Mouse (Mus musculus): Measurements from ENCODE around the gene Armc9. TPM values are rescaled to one million over a fixed set of nuclear protein-coding genes. Genes with fewer than 3 reads are reported as not detected.

Gene Armc9
- polyA plus RNA-seq, 1 experiment from 2014 or later, result 19.1 TPM

DNA sequence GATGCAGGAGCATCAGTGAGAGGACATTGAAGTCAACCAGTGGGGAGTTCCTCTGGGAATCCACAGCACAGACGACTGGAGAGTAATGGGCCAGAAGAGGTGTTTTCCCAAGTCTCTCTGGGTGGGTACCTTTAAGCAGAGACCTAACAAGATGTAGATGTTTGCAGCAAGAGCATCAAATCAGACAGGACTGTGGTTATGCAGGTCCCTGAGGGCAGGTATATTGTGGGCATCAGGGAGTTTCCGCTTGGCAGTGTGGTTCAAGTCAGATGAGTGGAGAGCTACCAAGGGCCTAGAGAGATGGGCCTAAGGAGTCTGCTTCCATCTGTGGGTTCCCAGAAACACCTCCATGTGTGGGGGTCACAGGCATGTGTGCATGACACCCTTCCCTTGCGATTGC, 1.5 kb downstream of the Armc9 start:
- H3K27me3 ChIP-seq (ENCODE audit: control insufficient read depth, insufficient read depth, low read length), result no peaks in the 10 kb centered on the region
- 80% methylated on average over 3 of the region's 3 CpGs for WGBS
- ATAC-seq (ENCODE audit: insufficient read depth, low FRiP score), result no peak

GRCm38 (mm10) chr1:86156595-86156994, 2.0 kb downstream of the Armc9 start:
- ATAC-seq (ENCODE audit: insufficient read depth, low FRiP score), result no peak
- no peak overlapping the region for H3K4me3 ChIP-seq (replicated peaks; ENCODE audit: low read length)
- H3K4me2 ChIP-seq (ENCODE audit: low read depth, low read length), result no peak overlapping the region
- peaks cover 3% of the 10 kb centered on the region; the same call in 1 of the 2 replicates for H3K36me3 ChIP-seq (ENCODE audit: control insufficient read depth, insufficient read depth, low read length)
- peaks cover 13% of the 10 kb centered on the region for H3K4me1 ChIP-seq (ENCODE audit: control insufficient read depth, insufficient read depth, low read length)
- 86% methylated on average over 6 of the region's 6 CpGs for WGBS
- H3K27ac ChIP-seq (ENCODE audit: low read length), result no peak overlapping the region
- no peaks in the 10 kb centered on the region for H3K9me3 ChIP-seq (replicated peaks; ENCODE audit: control insufficient read depth, low read length)
- no peaks in the 10 kb centered on the region for H3K27me3 ChIP-seq (ENCODE audit: control insufficient read depth, insufficient read depth, low read length)
- H3K9ac ChIP-seq (ENCODE audit: low read length), result no peak overlapping the region

More for the DNA sequence above, 1.5 kb downstream of the Armc9 start:
- peaks cover 3% of the 10 kb centered on the region; the same call in 1 of the 2 replicates for H3K36me3 ChIP-seq (ENCODE audit: control insufficient read depth, insufficient read depth, low read length)
- H3K4me3 ChIP-seq (replicated peaks; ENCODE audit: low read length), result no peak overlapping the region
- no peak overlapping the region for H3K4me2 ChIP-seq (ENCODE audit: low read depth, low read length)
- no peaks in the 10 kb centered on the region for H3K9me3 ChIP-seq (replicated peaks; ENCODE audit: control insufficient read depth, low read length)
- H3K9ac ChIP-seq (ENCODE audit: low read length), result no peak overlapping the region
- H3K4me1 ChIP-seq (ENCODE audit: control insufficient read depth, insufficient read depth, low read length), result peaks cover 13% of the 10 kb centered on the region
- H3K27ac ChIP-seq (ENCODE audit: low read length), result no peak overlapping the region

DNA sequence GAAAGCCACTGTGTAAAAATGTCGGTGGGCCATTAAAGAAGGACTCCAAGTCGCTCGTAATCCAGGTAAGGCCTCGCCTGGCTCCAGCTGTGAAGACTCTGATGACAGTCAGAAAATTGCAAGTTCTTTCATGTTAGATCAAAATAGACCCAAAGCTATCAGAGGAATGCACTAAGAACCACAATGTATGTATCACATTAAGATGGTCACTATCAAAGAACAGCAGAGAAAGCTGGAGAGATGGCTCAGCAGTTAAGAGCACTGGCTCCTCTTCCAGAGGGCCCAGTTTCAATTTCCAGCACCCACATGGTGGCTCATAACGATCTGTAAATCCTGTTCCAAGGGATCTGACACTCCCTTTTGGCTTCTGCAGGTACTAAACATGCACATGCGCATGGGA, 5.5 kb downstream of the Armc9 start:
- WGBS, result 89% methylated on average over 6 of the region's 6 CpGs
- no peak overlapping the region for H3K4me2 ChIP-seq (ENCODE audit: low read depth, low read length)
- H3K4me1 ChIP-seq (ENCODE audit: control insufficient read depth, insufficient read depth, low read length), result peaks cover 6% of the 10 kb centered on the region; the same call in 1 of the 2 replicates
- H3K27me3 ChIP-seq (ENCODE audit: control insufficient read depth, insufficient read depth, low read length), result no peaks in the 10 kb centered on the region
- no peak for ATAC-seq (ENCODE audit: insufficient read depth, low FRiP score)
- H3K36me3 ChIP-seq (ENCODE audit: control insufficient read depth, insufficient read depth, low read length), result peaks cover 3% of the 10 kb centered on the region; the same call in 1 of the 2 replicates
- no peak overlapping the region for H3K4me3 ChIP-seq (replicated peaks; ENCODE audit: low read length)
- no peak overlapping the region for H3K27ac ChIP-seq (ENCODE audit: low read length)
- no peak overlapping the region for H3K9ac ChIP-seq (ENCODE audit: low read length)
- H3K9me3 ChIP-seq (replicated peaks; ENCODE audit: control insufficient read depth, low read length), result no peaks in the 10 kb centered on the region

GRCm38 (mm10) chr1:86160479-86160878, 5.9 kb downstream of the Armc9 start:
- no peak overlapping the region for H3K4me2 ChIP-seq (ENCODE audit: low read depth, low read length)
- H3K9ac ChIP-seq (ENCODE audit: low read length), result no peak overlapping the region
- 87% methylated on average over 5 of the region's 5 CpGs for WGBS
- peaks cover 3% of the 10 kb centered on the region; the same call in 1 of the 2 replicates for H3K36me3 ChIP-seq (ENCODE audit: control insufficient read depth, insufficient read depth, low read length)
- H3K4me3 ChIP-seq (replicated peaks; ENCODE audit: low read length), result no peak overlapping the region
- no peaks in the 10 kb centered on the region for H3K9me3 ChIP-seq (replicated peaks; ENCODE audit: control insufficient read depth, low read length)
- ATAC-seq (ENCODE audit: insufficient read depth, low FRiP score), result no peak
- H3K4me1 ChIP-seq (ENCODE audit: control insufficient read depth, insufficient read depth, low read length), result peaks cover 2% of the 10 kb centered on the region; the same call in 1 of the 2 replicates
- no peaks in the 10 kb centered on the region for H3K27me3 ChIP-seq (ENCODE audit: control insufficient read depth, insufficient read depth, low read length)
- H3K27ac ChIP-seq (ENCODE audit: low read length), result no peak overlapping the region

- Histone ChIP-seq H3K9ac (ENCODE audit: low read length) (no peak overlapping the region), H3K27ac (ENCODE audit: low read length) (no peak overlapping the region), H3K4me2 (ENCODE audit: low read depth, low read length) (no peak overlapping the region), H3K36me3 (ENCODE audit: control insufficient read depth, insufficient read depth, low read length) (peaks cover 3% of the 10 kb centered on the region; the same call in 1 of the 2 replicates), H3K4me1 (ENCODE audit: control insufficient read depth, insufficient read depth, low read length) (no peaks in the 10 kb centered on the region), H3K27me3 (ENCODE audit: control insufficient read depth, insufficient read depth, low read length) (no peaks in the 10 kb centered on the region), H3K4me3 (replicated peaks; ENCODE audit: low read length) (no peak overlapping the region), H3K9me3 (replicated peaks; ENCODE audit: control insufficient read depth, low read length) (no peaks in the 10 kb centered on the region)
- peak; percentile 73; the same call in 1 of the 2 replicates for ATAC-seq (ENCODE audit: insufficient read depth, low FRiP score)
- 74% methylated on average over 5 of the region's 5 CpGs for WGBS
Measured at GRCm38 (mm10) chr1:86161061-86161460, 6.5 kb downstream of the Armc9 start.

DNA sequence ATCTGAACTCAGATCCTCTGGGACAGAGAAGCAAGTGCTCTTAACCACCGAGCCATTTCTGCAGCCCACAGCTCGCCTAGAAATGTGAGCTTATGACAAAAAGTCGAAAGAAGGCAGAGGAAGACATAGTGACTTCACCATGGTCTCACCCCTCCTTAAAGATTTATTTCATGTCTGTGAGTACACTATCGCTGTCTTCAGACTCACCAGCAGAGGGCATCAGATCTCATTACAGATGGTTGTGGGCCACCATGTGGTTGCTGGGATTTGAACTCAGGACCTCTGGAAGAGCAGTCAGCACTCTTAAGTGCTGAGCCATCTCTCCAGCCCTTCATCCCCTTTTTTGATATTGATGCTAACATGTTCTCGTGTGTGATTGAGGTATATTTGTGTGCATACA, 20.0 kb downstream of the Armc9 start:
- no peak overlapping the region for H3K4me2 ChIP-seq (ENCODE audit: low read depth, low read length)
- H3K4me3 ChIP-seq (replicated peaks; ENCODE audit: low read length), result no peak overlapping the region
- no peak overlapping the region for H3K27ac ChIP-seq (ENCODE audit: low read length)
- no peak for ATAC-seq (ENCODE audit: insufficient read depth, low FRiP score)
- H3K36me3 ChIP-seq (ENCODE audit: control insufficient read depth, insufficient read depth, low read length), result no peaks in the 10 kb centered on the region
- H3K9ac ChIP-seq (ENCODE audit: low read length), result no peak overlapping the region
- no peaks in the 10 kb centered on the region for H3K9me3 ChIP-seq (replicated peaks; ENCODE audit: control insufficient read depth, low read length)
- no peaks in the 10 kb centered on the region for H3K4me1 ChIP-seq (ENCODE audit: control insufficient read depth, insufficient read depth, low read length)
- 91% methylated on average over 5 of the region's 5 CpGs for WGBS
- H3K27me3 ChIP-seq (ENCODE audit: control insufficient read depth, insufficient read depth, low read length), result no peaks in the 10 kb centered on the region

DNA sequence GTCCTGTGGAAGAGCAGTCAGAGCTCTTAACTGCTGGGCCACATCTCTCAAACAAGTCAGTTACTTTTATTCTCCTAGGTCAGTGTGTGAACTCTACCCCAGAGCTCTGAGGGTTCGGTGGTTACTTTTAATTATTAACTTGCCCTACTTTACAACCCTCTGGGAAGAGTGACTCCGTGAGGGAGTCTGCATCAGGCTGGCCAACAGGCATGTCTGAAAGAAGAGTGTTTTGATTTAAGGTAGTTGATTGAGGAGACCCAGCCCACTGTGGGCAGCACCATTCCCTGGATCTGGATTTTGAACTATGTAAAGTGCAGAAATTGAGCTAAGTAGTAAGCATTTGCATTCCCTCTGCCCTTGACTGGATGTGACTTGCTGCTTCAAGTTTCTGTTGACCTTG, 21.5 kb downstream of the Armc9 start:
- ATAC-seq (ENCODE audit: insufficient read depth, low FRiP score), result 0 out of 2 replicates have a peak, but pooled peaks have one; percentile 30

GRCm38 (mm10) chr1:86178462-86179253, 24.1 kb downstream of the Armc9 start:
- Histone ChIP-seq H3K36me3 (ENCODE audit: control insufficient read depth, insufficient read depth, low read length) (no peaks in the 10 kb centered on the region), H3K27ac (ENCODE audit: low read length) (no peak overlapping the region), H3K9ac (ENCODE audit: low read length) (no peak overlapping the region), H3K27me3 (ENCODE audit: control insufficient read depth, insufficient read depth, low read length) (no peaks in the 10 kb centered on the region), H3K9me3 (replicated peaks; ENCODE audit: control insufficient read depth, low read length) (no peaks in the 10 kb centered on the region), H3K4me2 (ENCODE audit: low read depth, low read length) (no peak overlapping the region), H3K4me1 (ENCODE audit: control insufficient read depth, insufficient read depth, low read length) (no peaks in the 10 kb centered on the region), H3K4me3 (replicated peaks; ENCODE audit: low read length) (no peak overlapping the region)
- peak; percentile 72 for ATAC-seq (ENCODE audit: insufficient read depth, low FRiP score)
- 48% methylated on average over 7 of the region's 7 CpGs for WGBS

More for the DNA sequence above, 21.5 kb downstream of the Armc9 start:
- H3K27ac ChIP-seq (ENCODE audit: low read length), result no peak overlapping the region
- H3K9me3 ChIP-seq (replicated peaks; ENCODE audit: control insufficient read depth, low read length), result no peaks in the 10 kb centered on the region
- H3K4me3 ChIP-seq (replicated peaks; ENCODE audit: low read length), result no peak overlapping the region
- H3K4me2 ChIP-seq (ENCODE audit: low read depth, low read length), result no peak overlapping the region
- H3K27me3 ChIP-seq (ENCODE audit: control insufficient read depth, insufficient read depth, low read length), result no peaks in the 10 kb centered on the region
- H3K4me1 ChIP-seq (ENCODE audit: control insufficient read depth, insufficient read depth, low read length), result no peaks in the 10 kb centered on the region
- no peak overlapping the region for H3K9ac ChIP-seq (ENCODE audit: low read length)
- H3K36me3 ChIP-seq (ENCODE audit: control insufficient read depth, insufficient read depth, low read length), result no peaks in the 10 kb centered on the region
- 49% methylated on average over 2 of the region's 2 CpGs for WGBS

DNA sequence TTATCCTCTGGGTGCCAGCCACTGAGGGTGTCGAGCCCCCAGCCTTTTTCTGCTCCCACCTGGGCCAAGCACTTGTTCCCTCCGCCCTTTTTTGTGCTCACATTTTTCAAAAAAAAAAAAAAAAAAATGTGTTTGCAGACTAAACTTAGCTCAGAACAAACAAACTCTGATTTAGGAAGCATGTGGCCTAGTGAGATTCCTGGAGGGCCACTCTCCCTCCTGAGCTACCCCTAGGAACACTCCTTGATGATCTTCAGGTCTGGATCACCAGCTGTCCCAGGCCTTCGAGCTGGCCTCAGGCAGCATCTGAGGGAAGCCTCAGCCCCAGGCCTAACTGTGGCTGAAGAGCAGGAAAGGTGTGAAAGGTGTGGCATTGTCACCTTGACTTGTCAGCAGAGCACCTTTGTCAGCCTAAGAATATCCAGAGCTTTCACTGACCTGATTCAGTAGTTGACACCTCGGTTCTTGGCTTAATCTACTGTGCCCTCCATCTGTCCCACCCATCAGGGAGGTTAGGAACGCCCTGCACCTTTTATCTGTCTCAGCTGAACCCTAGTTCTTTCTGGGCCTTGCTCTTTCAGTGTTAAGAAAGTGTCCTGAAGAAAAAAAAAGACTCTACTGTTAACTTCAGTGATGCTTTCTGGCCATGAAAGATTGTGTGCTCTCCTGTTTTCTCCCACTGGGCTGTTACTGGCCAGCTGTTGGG, 27.6 kb downstream of the Armc9 start:
- no peaks in the 10 kb centered on the region for H3K27me3 ChIP-seq (ENCODE audit: control insufficient read depth, insufficient read depth, low read length)
- no peaks in the 10 kb centered on the region for H3K36me3 ChIP-seq (ENCODE audit: control insufficient read depth, insufficient read depth, low read length)
- H3K4me2 ChIP-seq (ENCODE audit: low read depth, low read length), result no peak overlapping the region
- no peaks in the 10 kb centered on the region for H3K9me3 ChIP-seq (replicated peaks; ENCODE audit: control insufficient read depth, low read length)
- no peak overlapping the region for H3K27ac ChIP-seq (ENCODE audit: low read length)
- no peaks in the 10 kb centered on the region for H3K4me1 ChIP-seq (ENCODE audit: control insufficient read depth, insufficient read depth, low read length)
- no peak for ATAC-seq (ENCODE audit: insufficient read depth, low FRiP score)
- WGBS, result 44% methylated on average over 5 of the region's 5 CpGs
- no peak overlapping the region for H3K9ac ChIP-seq (ENCODE audit: low read length)
- H3K4me3 ChIP-seq (replicated peaks; ENCODE audit: low read length), result no peak overlapping the region

Measured in stomach, embryonic 16.5 days (tissue).